Mouse (Mus musculus) cerebellum, adult 2 months (tissue): ENCODE measurements around the gene Tnni2.

Source experiments
- CTCF ChIP-seq: fragments of 200-500 bp; IDR thresholded peaks from 2 replicates; pipeline ENCODE4 v1.5.1; 2011; ENCODE audit warnings: low read depth, mild to moderate bottlenecking, control low read depth, low read length, moderate library complexity, borderline replicate concordance; ENCODE audit not compliant: insufficient read depth
- POLR2A ChIP-seq: fragments of 200-500 bp; IDR thresholded peaks from 2 replicates; pipeline ENCODE4 v1.6.1; 2011; ENCODE audit warnings: low read length, control low read depth, borderline replicate concordance; ENCODE audit not compliant: insufficient read depth

- TF ChIP-seq CTCF (no peak), POLR2A (no peak)
Measured at GRCm38 (mm10) chr7:142395472-142395871, 46.1 kb upstream of the Tnni2 start.
